Mouse (Mus musculus) CH12.LX (cell line): ENCODE measurements around the gene Cptp. TPM values are rescaled to one million over a fixed set of nuclear protein-coding genes. Genes with fewer than 3 reads are reported as not detected.

Source experiments
- DNase-seq: peaks from one replicate; pipeline ENCODE4 v3.0.0-alpha.2; 2013; ENCODE audit errors: extremely low read depth
- H3K27ac ChIP-seq: 2 replicates; pipeline ENCODE4 v1.5.1; 2012; ENCODE audit warnings: low read depth, mild to moderate bottlenecking, control low read depth, moderate library complexity; ENCODE audit not compliant: insufficient read depth
- H3K27me3 ChIP-seq: replicated peaks from 2 replicates; pipeline ENCODE3; 2012; ENCODE audit warnings: inconsistent platforms
- H3K36me3 ChIP-seq, 2 experiments: replicated peaks in 1 of 2; 2 replicates each; pipeline versions ENCODE3 to v1.6.1; 2012; ENCODE audit warnings: inconsistent platforms in 1 of 2, low read length in 1 of 2, mild to moderate bottlenecking in 1 of 2, mixed read lengths in 1 of 2, moderate library complexity in 1 of 2; ENCODE audit not compliant: control insufficient read depth in 1 of 2, insufficient read depth in 1 of 2
- H3K4me1 ChIP-seq, 2 experiments: 2 replicates each; pipeline ENCODE4 v1.6.1; 2012; ENCODE audit warnings: inconsistent platforms in 1 of 2, moderate library complexity in 1 of 2; ENCODE audit not compliant: insufficient read depth in 2 of 2, control insufficient read depth in 1 of 2
- H3K4me2 ChIP-seq: 2 replicates; pipeline ENCODE4 v1.6.1; 2012; ENCODE audit warnings: low read depth, mild to moderate bottlenecking, control low read depth; ENCODE audit not compliant: poor library complexity, insufficient read depth, severe bottlenecking
- H3K4me3 ChIP-seq, 3 experiments: fragments of 150-350 bp in 1 of 3; sonication (generic) in 1 of 3; replicated peaks in 1 of 3; 2 replicates each; pipeline versions ENCODE3 to v1.5.1; 2011 to 2012; ENCODE audit warnings: low read depth in 2 of 3, low read length in 2 of 3, mild to moderate bottlenecking in 2 of 3, moderate library complexity in 2 of 3, control low read depth in 1 of 3, improper control_type of control experiment in 1 of 3, inconsistent platforms in 1 of 3, mixed read lengths in 1 of 3; ENCODE audit not compliant: poor library complexity in 1 of 3
- H3K79me2 ChIP-seq: replicated peaks from 2 replicates; pipeline ENCODE4 v1.6.1; 2012; ENCODE audit warnings: mild to moderate bottlenecking, moderate library complexity; ENCODE audit not compliant: control insufficient read depth, poor library complexity, insufficient read depth, severe bottlenecking; ENCODE audit errors: extremely low read depth
- H3K9ac ChIP-seq: 2 replicates; pipeline ENCODE4 v1.6.1; 2012; ENCODE audit warnings: low read depth, mild to moderate bottlenecking, control low read depth, moderate library complexity; ENCODE audit not compliant: insufficient read depth
- H3K9me3 ChIP-seq: replicated peaks from 2 replicates; pipeline ENCODE3; 2012; ENCODE audit warnings: low read length, inconsistent platforms, mixed read lengths
- CHD1 ChIP-seq: IDR thresholded peaks from 2 replicates; pipeline ENCODE4 v1.6.1; 2012; ENCODE audit warnings: low read depth, low read length, improper control_type of control experiment, inconsistent platforms
- ELF1 ChIP-seq: IDR thresholded peaks from 2 replicates; pipeline ENCODE4 v1.6.1; 2014; ENCODE audit warnings: low read depth, mild to moderate bottlenecking, inconsistent platforms, low read length, improper control_type of control experiment
- EP300 ChIP-seq: IDR thresholded peaks from 2 replicates; pipeline ENCODE4 v1.6.1; 2011; ENCODE audit warnings: low read length, improper control_type of control experiment
- ETS1 ChIP-seq: conservative IDR thresholded peaks from 2 replicates; pipeline ENCODE4 v1.6.1; 2012; ENCODE audit warnings: low read depth, mild to moderate bottlenecking, inconsistent platforms, low read length, improper control_type of control experiment, moderate library complexity
- IRF4 ChIP-seq: IDR thresholded peaks from 2 replicates; pipeline ENCODE4 v1.6.1; 2014; ENCODE audit warnings: low read depth, mild to moderate bottlenecking, inconsistent platforms, low read length, improper control_type of control experiment
- JUN ChIP-seq: IDR thresholded peaks from 2 replicates; pipeline ENCODE4 v1.6.1; 2011; ENCODE audit warnings: low read depth, mild to moderate bottlenecking, low read length, improper control_type of control experiment, moderate library complexity; ENCODE audit not compliant: insufficient read depth
- JUND ChIP-seq: conservative IDR thresholded peaks from 2 replicates; pipeline ENCODE4 v1.6.1; 2011; ENCODE audit warnings: low read depth, low read length, improper control_type of control experiment
- MAFK ChIP-seq: IDR thresholded peaks from 2 replicates; pipeline ENCODE4 v1.6.1; 2011; ENCODE audit warnings: low read length, improper control_type of control experiment; ENCODE audit not compliant: insufficient replicate concordance
- NELFE ChIP-seq: IDR thresholded peaks from 2 replicates; pipeline ENCODE4 v1.6.1; 2011; ENCODE audit warnings: low read depth, low read length, improper control_type of control experiment
- POLR2A ChIP-seq: IDR thresholded peaks from 2 replicates; pipeline ENCODE4 v1.6.1; 2011; ENCODE audit warnings: low read depth, mild to moderate bottlenecking, improper control_type of control experiment, low read length
- POLR2AphosphoS2 ChIP-seq: IDR thresholded peaks from 2 replicates; pipeline ENCODE4 v1.6.1; 2011; ENCODE audit warnings: low read depth, low read length, improper control_type of control experiment
- RAD21 ChIP-seq: IDR thresholded peaks from 2 replicates; pipeline ENCODE4 v1.6.1; 2011; ENCODE audit warnings: low read depth, mild to moderate bottlenecking, low read length, improper control_type of control experiment, moderate library complexity
- RCOR1 ChIP-seq: conservative IDR thresholded peaks from 2 replicates; pipeline ENCODE4 v1.6.1; 2012; ENCODE audit warnings: low read depth, mild to moderate bottlenecking, inconsistent platforms, low read length, improper control_type of control experiment
- USF2 ChIP-seq: conservative IDR thresholded peaks from 2 replicates; pipeline ENCODE4 v1.6.1; 2011; ENCODE audit warnings: low read depth, low read length, improper control_type of control experiment
- ZC3H11A ChIP-seq: IDR thresholded peaks from 2 replicates; pipeline ENCODE4 v1.6.1; 2012; ENCODE audit warnings: low read depth, mild to moderate bottlenecking, inconsistent platforms, low read length, improper control_type of control experiment
- ZNF384 ChIP-seq: IDR thresholded peaks from 2 replicates; pipeline ENCODE4 v1.6.1; 2012; ENCODE audit warnings: low read depth, low read length, improper control_type of control experiment, inconsistent platforms
- dilution Hi-C: fragments of 300-500 bp; cut with MboI; formaldehyde crosslinking; loops from 2 replicates; pipeline ENCODE4 v1.14.3; 2020; ENCODE audit warnings: low sequenced_read_pairs; ENCODE audit not compliant: extremely low pct_unique_long_range_greater_than_20kb, extremely low pct_ligation_motif_present
- in situ Hi-C: fragments of 300-500 bp; cut with MboI; formaldehyde crosslinking; loops from 3 replicates; pipeline ENCODE4 v1.14.3; 2019; ENCODE audit warnings: low sequenced_read_pairs, low pct_ligation_motif_present, low pct_unique_long_range_greater_than_20kb, mixed read lengths
- polyA plus RNA-seq: library from polyadenylated mRNA; unstranded; fragments of >175 nt; gene quantifications from 2 replicates; pipeline ENCODE4 v1.2.1, GENCODE M21; 2012; ENCODE audit warnings: low read depth; ENCODE audit not compliant: insufficient read length
- total RNA-seq, 2 experiments: library from RNA; depleted of rRNA; stranded (reverse); fragments of 300-350 nt in 1 of 2; fragments of >200 nt in 1 of 2; gene quantifications; 2 replicates each; pipeline ENCODE4 v1.2.3; 2012 to 2014

The Cptp gene
- total and polyA plus RNA-seq, 3 experiments: 9.0 to 15.5 (median 12.1) TPM

GRCm38 (mm10) chr4:155899355-155899754 is 30.1 kb upstream of the Cptp start:
- H3K4me1 ChIP-seq: peaks cover 12 to 21% of the 10 kb centered on the region in 2 experiments
- H3K4me2 ChIP-seq: no peak overlapping the region
- H3K79me2 ChIP-seq: peaks cover 2% of the 10 kb centered on the region; the same call in 1 of the 2 replicates
- no peak for DNase-seq
- H3K9ac ChIP-seq: no peak overlapping the region
- in situ Hi-C loops (no loop called here), dilution Hi-C loops (no loop called here)
- TF ChIP-seq IRF4: no peak
- TF ChIP-seq ETS1: no peak
- no peak for TF ChIP-seq ZNF384
- TF ChIP-seq ELF1: no peak
- no peak for TF ChIP-seq RCOR1
- no peak for TF ChIP-seq ZC3H11A
- no peak for TF ChIP-seq EP300
- H3K36me3 ChIP-seq: peaks cover 53 to 82% of the 10 kb centered on the region in 2 experiments
- no peak overlapping the region for H3K27ac ChIP-seq
- H3K4me3 ChIP-seq: no peak overlapping the region
- H3K27me3 ChIP-seq: no peaks in the 10 kb centered on the region
- peaks cover 3% of the 10 kb centered on the region for H3K9me3 ChIP-seq

- Histone ChIP-seq H3K4me1 (peaks cover 20 to 32% of the 10 kb centered on the region in 2 experiments), H3K9me3 (peaks cover 3% of the 10 kb centered on the region), H3K9ac (no peak overlapping the region), H3K27me3 (no peaks in the 10 kb centered on the region), H3K4me3 (no peak overlapping the region), H3K27ac (no peak overlapping the region), H3K36me3 (peaks cover 48 to 72% of the 10 kb centered on the region in 2 experiments), H3K4me2 (no peak overlapping the region), H3K79me2 (peaks cover 5% of the 10 kb centered on the region; the same call in 1 of the 2 replicates)
- DNase-seq: no peak
- dilution Hi-C loops (no loop called here), in situ Hi-C loops (no loop called here)
- TF ChIP-seq JUN (no peak), JUND (no peak), RAD21 (no peak), MAFK (no peak), ZC3H11A (no peak), ETS1 (no peak), NELFE (no peak)
Observed at GRCm38 (mm10) chr4:155898318-155898717, 29.1 kb upstream of the Cptp start.

- Histone ChIP-seq H3K4me1 (peaks cover 23 to 40% of the 10 kb centered on the region in 2 experiments), H3K27ac (no peak overlapping the region), H3K36me3 (peaks cover 30 to 53% of the 10 kb centered on the region in 2 experiments), H3K4me2 (no peak overlapping the region), H3K4me3 (no peak overlapping the region), H3K79me2 (peaks cover 13% of the 10 kb centered on the region; the same call in 1 of the 2 replicates), H3K9ac (no peak overlapping the region), H3K27me3 (no peaks in the 10 kb centered on the region), H3K9me3 (peaks cover 3% of the 10 kb centered on the region)
- in situ Hi-C loops: no loop called here
- dilution Hi-C loops: no loop called here
- no peak for DNase-seq
- TF ChIP-seq ELF1 (no peak), RAD21 (no peak), RCOR1 (no peak), POLR2AphosphoS2 (no peak), JUN (no peak), POLR2A (no peak), CHD1 (no peak), IRF4 (no peak), JUND (no peak), USF2 (no peak)
Observed at GRCm38 (mm10) chr4:155896461-155896860, 27.2 kb upstream of the Cptp start.
